Mouse (Mus musculus) small intestine, adult 2 months (tissue): ENCODE data around the gene Zbtb34. TPM values are rescaled to one million over a fixed set of nuclear protein-coding genes. Genes with fewer than 3 reads are reported as not detected.

ENCODE experiments used
- H3K27ac ChIP-seq: fragments of 200-500 bp; 2 replicates; pipeline ENCODE4 v1.5.1; 2012; ENCODE audit warnings: low read depth, low read length, control low read depth, inconsistent platforms; ENCODE audit not compliant: insufficient read depth
- H3K27me3 ChIP-seq: fragments of 200-500 bp; 2 replicates; pipeline ENCODE4 v1.6.1; 2012; ENCODE audit warnings: mild to moderate bottlenecking, moderate library complexity, low read length, inconsistent platforms; ENCODE audit not compliant: control insufficient read depth, insufficient read depth
- H3K36me3 ChIP-seq: fragments of 200-500 bp; 2 replicates; pipeline ENCODE4 v1.6.1; 2012; ENCODE audit warnings: mild to moderate bottlenecking, low read length, control low read depth, inconsistent platforms; ENCODE audit not compliant: control insufficient read depth, insufficient read depth
- H3K4me1 ChIP-seq: fragments of 200-500 bp; 2 replicates; pipeline ENCODE4 v1.6.1; 2012; ENCODE audit warnings: low read length, inconsistent platforms, mixed read lengths; ENCODE audit not compliant: control insufficient read depth, insufficient read depth, insufficient read length
- H3K4me3 ChIP-seq: fragments of 200-500 bp; 2 replicates; pipeline ENCODE4 v1.5.1; 2012; ENCODE audit warnings: low read depth, mild to moderate bottlenecking, control low read depth, inconsistent platforms, low read length, moderate library complexity
- CTCF ChIP-seq: fragments of 200-500 bp; IDR thresholded peaks from 2 replicates; pipeline ENCODE4 v1.5.1; 2012; ENCODE audit warnings: low read depth, mild to moderate bottlenecking, control low read depth, inconsistent platforms, low read length, moderate library complexity, mixed read lengths; ENCODE audit not compliant: insufficient replicate concordance, insufficient read length; ENCODE audit errors: extremely low read depth
- POLR2A ChIP-seq: fragments of 200-500 bp; IDR thresholded peaks from 2 replicates; pipeline ENCODE4 v1.6.1; 2012; ENCODE audit warnings: low read depth, mild to moderate bottlenecking, control low read depth, inconsistent platforms, low read length, moderate library complexity
- WGBS: fragments of 180-500 bp; shearing (Covaris S2); methylation state at CpG from one replicate; pipeline ENCODE4 v1.1.7; 2018; 5-methylcytosine and 5-hydroxymethylcytosine counted together
- polyA plus RNA-seq: library from polyadenylated mRNA; depleted of rRNA; stranded (reverse); fragments of >200 nt; gene quantifications from 2 replicates; pipeline ENCODE4 v1.2.3, GENCODE M21; 2012

Zbtb34 gene
- polyA plus RNA-seq, 1 experiment: 4.2 TPM

GRCm38 (mm10) chr2:33465215-33465614, 34.1 kb upstream of the Zbtb34 start:
- H3K4me3 ChIP-seq: no peak overlapping the region
- peaks cover 11% of the 10 kb centered on the region; the same call in 1 of the 2 replicates for H3K4me1 ChIP-seq
- TF ChIP-seq POLR2A: no peak
- no peak overlapping the region for H3K27ac ChIP-seq
- H3K36me3 ChIP-seq: peaks cover 30% of the 10 kb centered on the region
- WGBS: 79% methylated on average over 5 of the region's 5 CpGs
- H3K27me3 ChIP-seq: no peaks in the 10 kb centered on the region

- Histone ChIP-seq H3K4me1 (peaks cover 11% of the 10 kb centered on the region; the same call in 1 of the 2 replicates), H3K27ac (no peak overlapping the region), H3K4me3 (no peak overlapping the region), H3K27me3 (no peaks in the 10 kb centered on the region), H3K36me3 (peaks cover 45% of the 10 kb centered on the region)
- WGBS: 71% methylated on average over 7 of the region's 7 CpGs
- TF ChIP-seq CTCF (no peak), POLR2A (no peak)
Observed at GRCm38 (mm10) chr2:33462066-33462465, 30.9 kb upstream of the Zbtb34 start.

- peaks cover 45% of the 10 kb centered on the region for H3K36me3 ChIP-seq
- WGBS: 95% methylated on average over 1 of the region's 1 CpGs
- H3K4me3 ChIP-seq: no peak overlapping the region
- peaks cover 10% of the 10 kb centered on the region; the same call in 1 of the 2 replicates for H3K4me1 ChIP-seq
- H3K27ac ChIP-seq: no peak overlapping the region
- TF ChIP-seq CTCF (no peak), POLR2A (no peak)
- no peaks in the 10 kb centered on the region for H3K27me3 ChIP-seq
Observed at GRCm38 (mm10) chr2:33461066-33461465, 29.9 kb upstream of the Zbtb34 start.

- TF ChIP-seq CTCF (no peak), POLR2A (no peak)
- no peak overlapping the region for H3K4me3 ChIP-seq
- no peak overlapping the region for H3K27ac ChIP-seq
- H3K27me3 ChIP-seq: no peaks in the 10 kb centered on the region
- 75% methylated on average over 4 of the region's 4 CpGs for WGBS
- peaks cover 52% of the 10 kb centered on the region for H3K36me3 ChIP-seq
- peaks cover 2% of the 10 kb centered on the region; the same call in 1 of the 2 replicates for H3K4me1 ChIP-seq
Observed at GRCm38 (mm10) chr2:33459660-33460059, 28.5 kb upstream of the Zbtb34 start.

DNA sequence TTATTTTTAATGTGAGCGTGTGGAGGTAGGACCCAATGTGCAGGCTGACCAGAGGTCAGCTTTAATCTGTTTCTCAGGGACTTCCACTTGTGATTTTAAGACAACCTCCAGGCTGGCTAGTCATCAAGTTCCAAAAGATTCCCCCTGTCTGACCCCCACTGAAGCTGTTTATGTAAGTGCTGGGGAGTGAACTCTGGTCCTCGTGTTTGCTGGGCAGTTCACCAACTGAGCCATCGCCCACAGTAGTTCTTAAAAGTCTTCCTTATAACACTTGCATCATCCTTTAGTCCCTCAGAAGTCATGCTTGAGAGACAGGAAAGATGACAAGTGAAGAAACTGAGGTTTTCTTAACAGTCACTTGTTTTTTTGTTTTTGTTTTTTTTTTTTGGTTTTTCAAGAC, 25.6 kb upstream of the Zbtb34 start:
- Histone ChIP-seq H3K36me3 (peaks cover 58% of the 10 kb centered on the region), H3K4me3 (no peak overlapping the region)
- WGBS: 57% methylated on average over 3 of the region's 3 CpGs

DNA sequence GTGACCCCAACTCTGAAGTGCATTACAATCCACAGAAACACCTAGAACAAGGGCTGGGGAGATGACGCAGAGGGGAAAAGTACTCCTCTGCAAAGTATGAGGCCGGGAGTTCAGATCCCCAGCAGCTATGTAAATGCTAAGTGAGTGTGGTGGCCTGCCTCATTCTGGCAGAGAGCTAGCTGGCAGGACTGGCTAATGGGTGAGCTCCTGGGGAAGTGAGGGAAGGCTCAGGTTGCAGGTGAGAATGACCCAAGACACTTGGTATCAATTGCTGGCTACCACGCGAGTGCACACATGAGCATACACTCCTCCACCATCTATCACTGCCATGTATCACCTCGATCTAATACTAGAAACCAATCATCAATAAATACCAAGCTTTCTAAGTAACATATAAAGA, 25.1 kb upstream of the Zbtb34 start:
- TF ChIP-seq POLR2A (no peak), CTCF (no peak)
- H3K4me1 ChIP-seq: peaks cover 2% of the 10 kb centered on the region; the same call in 1 of the 2 replicates
- 92% methylated on average over 5 of the region's 5 CpGs for WGBS
- no peak overlapping the region for H3K4me3 ChIP-seq
- H3K27ac ChIP-seq: no peak overlapping the region
- H3K27me3 ChIP-seq: no peaks in the 10 kb centered on the region
- peaks cover 59% of the 10 kb centered on the region for H3K36me3 ChIP-seq

More for the DNA sequence above, 25.6 kb upstream of the Zbtb34 start:
- peaks cover 2% of the 10 kb centered on the region; the same call in 1 of the 2 replicates for H3K4me1 ChIP-seq
- TF ChIP-seq POLR2A (no peak), CTCF (no peak)
- H3K27me3 ChIP-seq: no peaks in the 10 kb centered on the region
- no peak overlapping the region for H3K27ac ChIP-seq

GRCm38 (mm10) chr2:33455350-33455749, 24.2 kb upstream of the Zbtb34 start:
- WGBS: 77% methylated on average over 3 of the region's 3 CpGs
- Histone ChIP-seq H3K27me3 (no peaks in the 10 kb centered on the region), H3K36me3 (peaks cover 61% of the 10 kb centered on the region), H3K27ac (no peak overlapping the region), H3K4me3 (no peak overlapping the region), H3K4me1 (peaks cover 2% of the 10 kb centered on the region; the same call in 1 of the 2 replicates)
- no peak for TF ChIP-seq POLR2A
- TF ChIP-seq CTCF: no peak
